Mouse (Mus musculus) embryonic facial prominence, embryonic 14.5 days (tissue): Measurements from ENCODE around the gene Prickle1. TPM values are rescaled to one million over a fixed set of nuclear protein-coding genes. Genes with fewer than 3 reads are reported as not detected.

Source experiments
- ATAC-seq: fragments of 200-750 bp; cut with Nextera tagmentation; 2 replicates; pipeline ENCODE4 v1.8.0; 2017; ENCODE audit warnings: low read depth, moderate number of reproducible peaks, moderate TSS enrichment
- DNase-seq: peaks from one replicate; pipeline ENCODE4 v3.0.0-alpha.2; 2015; ENCODE audit warnings: low spot score
- H3K27ac ChIP-seq: fragments of 300-500 bp; sonication (generic); replicated peaks from 2 replicates; pipeline ENCODE4 v1.5.1; 2014; ENCODE audit warnings: low read depth, mild to moderate bottlenecking, low read length, moderate library complexity
- H3K27me3 ChIP-seq: fragments of 300-500 bp; sonication (generic); replicated peaks from 2 replicates; pipeline ENCODE4 v1.6.1; 2014; ENCODE audit warnings: low read length; ENCODE audit not compliant: control insufficient read depth, insufficient read depth
- H3K36me3 ChIP-seq: fragments of 300-500 bp; sonication (generic); 2 replicates; pipeline ENCODE4 v1.6.1; 2014; ENCODE audit warnings: low read length, mixed read lengths; ENCODE audit not compliant: control insufficient read depth, insufficient read depth
- H3K4me1 ChIP-seq: fragments of 300-500 bp; sonication (generic); 2 replicates; pipeline ENCODE4 v1.6.1; 2014; ENCODE audit warnings: antibody characterized with exemption, low read length; ENCODE audit not compliant: control insufficient read depth, insufficient read depth
- H3K4me2 ChIP-seq: fragments of 300-500 bp; sonication (generic); 2 replicates; pipeline ENCODE4 v1.6.1; 2014; ENCODE audit warnings: low read depth, mild to moderate bottlenecking, low read length, moderate library complexity, mixed read lengths
- H3K4me3 ChIP-seq: fragments of 300-500 bp; sonication (generic); 2 replicates; pipeline ENCODE4 v1.5.1; 2014; ENCODE audit warnings: low read depth, mild to moderate bottlenecking, low read length
- H3K9ac ChIP-seq: fragments of 300-500 bp; sonication (generic); 2 replicates; pipeline ENCODE4 v1.6.1; 2014; ENCODE audit warnings: low read depth, mild to moderate bottlenecking, low read length, moderate library complexity, mixed read lengths
- H3K9me3 ChIP-seq: fragments of 300-500 bp; sonication (generic); 2 replicates; pipeline ENCODE4 v1.6.1; 2016; ENCODE audit warnings: low read length; ENCODE audit not compliant: control insufficient read depth
- WGBS: fragments of 180-500 bp; shearing (Covaris S2); extraction: QIAGEN DNeasy Blood & Tissue Kit; methylation state at CpG from one replicate; pipeline ENCODE4 v1.1.7; 2014; 5-methylcytosine and 5-hydroxymethylcytosine counted together
- polyA plus RNA-seq: library from polyadenylated mRNA; unstranded; fragments of >200 nt; fragmentation: Nextera tagmentation; extraction: Ambion mirVana; gene quantifications from 2 replicates; pipeline ENCODE4 v1.2.1, GENCODE M21; 2014

Prickle1 gene
- polyA plus RNA-seq, 1 experiment from 2014 or later = 35.7 TPM

GRCm38 (mm10) chr15:93529831-93530702, 65.6 kb downstream of the Prickle1 start:
- Histone ChIP-seq H3K9me3 (no peaks in the 10 kb centered on the region), H3K9ac (no peak overlapping the region), H3K27ac (no peak overlapping the region), H3K4me1 (peaks cover 5% of the 10 kb centered on the region; the same call in 1 of the 2 replicates), H3K4me2 (no peak overlapping the region), H3K36me3 (no peaks in the 10 kb centered on the region), H3K27me3 (no peaks in the 10 kb centered on the region), H3K4me3 (no peak overlapping the region)
- 54% methylated on average over 12 of the region's 12 CpGs for WGBS
- ATAC-seq = no peak; the same call in 1 of the 2 replicates
- DNase-seq = no peak

GRCm38 (mm10) chr15:93525305-93525917, 70.3 kb downstream of the Prickle1 start:
- no peaks in the 10 kb centered on the region for H3K27me3 ChIP-seq
- H3K9me3 ChIP-seq = no peaks in the 10 kb centered on the region
- DNase-seq = no peak
- H3K9ac ChIP-seq = no peak overlapping the region
- no peak overlapping the region for H3K4me2 ChIP-seq
- ATAC-seq = no peak
- H3K36me3 ChIP-seq = no peaks in the 10 kb centered on the region
- H3K4me3 ChIP-seq = no peak overlapping the region
- H3K4me1 ChIP-seq = peaks cover 7% of the 10 kb centered on the region
- WGBS = 80% methylated on average over 5 of the region's 5 CpGs
- H3K27ac ChIP-seq = no peak overlapping the region

GRCm38 (mm10) chr15:93521787-93522180, 73.9 kb downstream of the Prickle1 start:
- H3K4me1 ChIP-seq = peaks cover 30% of the 10 kb centered on the region
- 52% methylated on average over 3 of the region's 3 CpGs for WGBS

GRCm38 (mm10) chr15:93521088-93521786, 74.5 kb downstream of the Prickle1 start:
- 0 out of 2 replicates have a peak overlapping the region, but pooled peaks have one; percentile 93 for H3K4me2 ChIP-seq
- 51% methylated on average over 11 of the region's 11 CpGs for WGBS
- H3K9me3 ChIP-seq = no peaks in the 10 kb centered on the region
- no peak overlapping the region; the same call in 1 of the 2 replicates for H3K27ac ChIP-seq
- H3K4me1 ChIP-seq = peaks cover 30% of the 10 kb centered on the region
- no peaks in the 10 kb centered on the region for H3K36me3 ChIP-seq
- no peak for DNase-seq
- ATAC-seq = no peak
- no peaks in the 10 kb centered on the region for H3K27me3 ChIP-seq
- H3K4me3 ChIP-seq = no peak overlapping the region
- H3K9ac ChIP-seq = no peak overlapping the region

More at GRCm38 (mm10) chr15:93521787-93522180, 73.9 kb downstream of the Prickle1 start:
- DNase-seq (no peak), ATAC-seq (no peak)
- H3K4me2 ChIP-seq = no peak overlapping the region
- H3K36me3 ChIP-seq = no peaks in the 10 kb centered on the region
- H3K9me3 ChIP-seq = no peaks in the 10 kb centered on the region
- no peak overlapping the region for H3K9ac ChIP-seq
- no peak overlapping the region for H3K4me3 ChIP-seq
- H3K27me3 ChIP-seq = no peaks in the 10 kb centered on the region
- H3K27ac ChIP-seq = no peak overlapping the region

GRCm38 (mm10) chr15:93519836-93520826, 75.6 kb downstream of the Prickle1 start:
- H3K9me3 ChIP-seq = no peaks in the 10 kb centered on the region
- DNase-seq (peak; percentile 89), ATAC-seq (no peak)
- no peaks in the 10 kb centered on the region for H3K36me3 ChIP-seq
- H3K4me3 ChIP-seq = peak overlapping the region; percentile 76
- peak overlapping the region; percentile 93 for H3K4me2 ChIP-seq
- no peaks in the 10 kb centered on the region for H3K27me3 ChIP-seq
- H3K9ac ChIP-seq = peak overlapping the region; percentile 79
- WGBS = 7% methylated on average over 17 of the region's 17 CpGs
- H3K4me1 ChIP-seq = peaks cover 30% of the 10 kb centered on the region
- peak overlapping the region; percentile 88 for H3K27ac ChIP-seq

- H3K27me3 ChIP-seq = no peaks in the 10 kb centered on the region
- H3K4me3 ChIP-seq = peak overlapping the region; percentile 76
- WGBS = under 1% methylated on average over 57 of the region's 85 CpGs
- H3K9me3 ChIP-seq = no peaks in the 10 kb centered on the region
- ATAC-seq (peak; percentile 87), DNase-seq (peak; percentile 81)
- H3K9ac ChIP-seq = peak overlapping the region; percentile 79
- H3K27ac ChIP-seq = peak overlapping the region; percentile 88
- no peaks in the 10 kb centered on the region for H3K36me3 ChIP-seq
- peaks cover 37% of the 10 kb centered on the region for H3K4me1 ChIP-seq
- H3K4me2 ChIP-seq = peak overlapping the region; percentile 93
These were observed 76.5 kb downstream of the Prickle1 start for GRCm38 (mm10) chr15:93518941-93519835.

- DNase-seq (peak; percentile 86), ATAC-seq (peak; percentile 56)
- peak overlapping the region; percentile 79 for H3K9ac ChIP-seq
- H3K4me2 ChIP-seq = peak overlapping the region; percentile 93
- H3K27ac ChIP-seq = peak overlapping the region; percentile 88
- no peaks in the 10 kb centered on the region for H3K9me3 ChIP-seq
- H3K4me1 ChIP-seq = peaks cover 41% of the 10 kb centered on the region
- H3K4me3 ChIP-seq = peak overlapping the region; percentile 76
- no peaks in the 10 kb centered on the region for H3K27me3 ChIP-seq
- no peaks in the 10 kb centered on the region for H3K36me3 ChIP-seq
- 4% methylated on average over 23 of the region's 23 CpGs for WGBS
These were observed 77.4 kb downstream of the Prickle1 start for GRCm38 (mm10) chr15:93518143-93518902.
